Mouse (Mus musculus) stomach, postnatal 0 days (tissue): Measurements from ENCODE around the gene Nt5m.

Experiments used
- CTCF ChIP-seq: IDR thresholded peaks from 2 replicates; pipeline ENCODE4 v1.5.1; 2016; ENCODE audit warnings: antibody characterized with exemption, low read depth, mild to moderate bottlenecking, moderate library complexity
- EP300 ChIP-seq: optimal IDR thresholded peaks from 2 replicates; pipeline ENCODE3; 2016; ENCODE audit warnings: antibody characterized with exemption

DNA sequence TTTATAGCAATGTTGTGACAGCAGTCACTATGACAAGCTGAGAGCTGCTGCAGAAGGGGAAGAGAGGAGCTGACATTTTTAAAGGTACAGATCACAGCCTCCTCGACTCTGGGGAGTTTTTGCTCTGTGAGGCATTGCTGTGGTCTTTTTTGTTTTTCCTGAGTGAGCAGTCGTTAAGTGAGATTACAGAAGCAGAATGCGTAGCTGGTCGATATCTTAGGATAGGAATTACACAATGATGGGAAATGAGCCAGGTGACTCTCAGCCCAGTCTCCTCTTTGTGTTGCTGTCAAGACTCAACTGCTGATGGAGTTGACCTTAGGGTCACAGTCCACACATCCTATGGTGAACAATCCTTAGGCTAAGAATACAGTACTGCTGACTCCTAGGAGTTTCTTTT lies 78.8 kb downstream of the Nt5m start:
- TF ChIP-seq CTCF (no peak), EP300 (no peak)
